Mouse (Mus musculus): ENCODE data around the gene Zfp760. TPM values are rescaled to one million over a fixed set of nuclear protein-coding genes. Genes with fewer than 3 reads are reported as not detected.
"Not testable (repeated sequence)": the region's sequence is repeated elsewhere in the genome, so short reads cannot be mapped to it uniquely, and the experiment has no call there.

Gene Zfp760
- 1.7 and 2.0 TPM in 2 replicates for polyA plus RNA-seq (2012; rRNA removed)

- peak; percentile 67 for DNase-seq (ENCODE audit: low read depth)
These were observed at the start of gene Zfp760 for GRCm38 (mm10) chr17:21707343-21707996. Gene Zfp760 (plus strand): TSS chr17:21707741.

- not testable (repeated sequence) for DNase-seq (ENCODE audit: low read depth)
These were observed 28.7 kb upstream of the Zfp760 start for GRCm38 (mm10) chr17:21678826-21679225.

- DNase-seq (ENCODE audit: low read depth), result peak; percentile 60
These were observed 28.1 kb upstream of the Zfp760 start for GRCm38 (mm10) chr17:21679273-21680018.

DNA sequence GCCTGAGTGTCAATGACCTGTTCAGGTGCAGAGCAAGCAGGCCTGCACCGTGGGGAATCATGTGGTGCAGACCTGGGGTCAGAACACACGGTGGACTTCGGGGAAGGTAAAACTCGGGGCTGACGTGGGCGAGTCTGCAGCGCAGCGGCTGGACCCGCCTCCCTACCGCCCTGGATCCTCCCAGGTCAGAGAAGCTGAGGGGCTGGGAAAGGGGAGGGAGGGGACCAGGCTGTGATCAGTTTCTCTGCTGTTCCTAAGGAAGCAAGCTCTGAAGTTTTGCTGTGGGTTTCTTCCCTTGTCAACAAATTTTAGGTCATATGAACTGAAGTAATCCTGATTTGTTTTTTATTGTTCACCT lies 27.5 kb upstream of the Zfp760 start:
- not testable (repeated sequence) for DNase-seq (ENCODE audit: low read depth)

DNA sequence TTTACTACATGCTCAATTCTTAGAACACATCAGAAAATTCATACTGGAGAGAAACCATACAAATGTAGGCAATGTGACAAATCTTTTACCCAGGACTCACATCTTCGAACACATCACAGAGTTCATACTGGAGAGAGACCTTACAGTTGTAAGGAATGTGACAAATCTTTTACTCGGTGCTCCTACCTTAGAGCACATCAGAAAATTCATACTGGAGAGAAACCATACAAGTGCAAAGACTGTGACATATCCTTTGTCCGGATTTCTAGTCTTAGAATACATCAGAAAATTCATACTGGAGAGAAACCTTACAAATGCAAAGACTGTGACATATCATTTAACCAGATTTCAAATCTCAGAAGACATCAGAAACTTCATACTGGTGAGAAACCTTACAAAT lies 16.0 kb upstream of the Zfp760 start, which contains the start of gene Gm10226:
Gm10226 (plus strand) TSS at position 301 of the 400 bp plus-strand sequence.
- no peak for DNase-seq (ENCODE audit: low read depth)

- DNase-seq (ENCODE audit: low read depth), result no peak
These were observed 14.2 kb upstream of the Zfp760 start for GRCm38 (mm10) chr17:21693342-21693741.

DNA sequence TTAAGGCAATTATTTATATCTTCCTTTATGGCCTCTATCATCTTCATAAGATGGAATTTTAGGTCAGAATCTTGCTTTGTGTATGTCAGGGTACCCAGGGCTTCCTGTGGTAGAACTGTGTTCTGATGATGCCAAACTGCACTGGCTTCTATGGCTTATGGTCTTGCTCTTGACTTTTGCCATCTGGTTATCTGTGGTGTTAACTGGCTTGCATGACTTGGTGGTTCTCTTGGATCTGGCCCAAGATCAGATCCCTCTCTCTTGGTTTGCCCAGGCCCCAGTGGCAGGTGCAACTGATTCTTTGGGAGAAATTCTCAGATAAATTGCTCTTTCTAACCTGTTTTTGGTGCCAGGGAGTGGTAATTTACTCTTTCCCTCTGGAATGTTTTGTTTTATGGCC lies 11.5 kb upstream of the Zfp760 start:
- no peak for DNase-seq (ENCODE audit: low read depth)

- no peak for DNase-seq (ENCODE audit: low read depth)
These were observed 5.0 kb upstream of the Zfp760 start for GRCm38 (mm10) chr17:21702281-21703240.

DNA sequence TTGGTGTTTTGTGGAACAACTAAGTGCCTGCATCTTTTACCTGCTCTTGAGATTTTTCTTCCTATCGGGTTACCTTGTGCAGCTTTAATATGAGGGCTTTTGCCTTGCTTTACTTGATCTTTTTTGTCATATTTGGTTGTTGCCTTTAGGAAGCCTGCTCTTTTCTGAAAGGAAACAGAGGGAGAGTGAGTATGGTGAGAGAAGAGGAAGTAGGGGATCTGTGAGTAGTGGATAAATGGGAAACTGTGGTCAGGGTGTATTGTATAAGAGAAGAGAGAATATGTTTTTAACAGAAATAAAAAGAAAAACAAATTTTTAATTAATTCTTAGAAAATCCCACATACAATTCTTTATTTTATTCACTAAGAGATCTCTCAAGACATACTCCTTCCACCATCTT lies 4.1 kb upstream of the Zfp760 start:
- DNase-seq (ENCODE audit: low read depth), result no peak

- DNase-seq (ENCODE audit: low read depth), result no peak
These were observed 860 bp downstream of the Zfp760 start for GRCm38 (mm10) chr17:21708401-21708800.

GRCm38 (mm10) chr17:21730495-21730894 lies 23.0 kb downstream of the Zfp760 start, which contains the start of gene Zfp229:
Gene Zfp229 (plus strand): TSS chr17:21730795.
- DNase-seq (ENCODE audit: low read depth), result not testable (repeated sequence)

DNA sequence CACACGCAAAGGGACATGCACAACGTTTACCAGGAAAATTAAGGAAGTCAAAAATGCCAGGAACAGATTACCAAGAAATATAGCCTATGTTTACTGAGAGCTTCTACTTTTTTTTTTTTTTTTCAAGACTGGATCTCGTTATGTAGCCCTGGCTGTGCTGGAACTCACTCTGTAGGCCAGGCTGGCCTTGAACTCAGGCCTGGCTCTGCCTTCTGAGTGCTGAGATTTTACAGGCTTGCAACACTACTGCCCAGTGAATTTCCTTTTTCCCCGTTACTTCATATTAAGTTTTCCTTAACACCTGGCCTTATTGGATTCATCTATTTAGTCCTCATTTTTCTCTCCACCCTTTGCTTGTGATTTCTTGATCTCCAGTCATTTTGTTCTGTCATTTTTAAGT lies 25.5 kb downstream of the Zfp760 start:
- peak; percentile 6 for DNase-seq (ENCODE audit: low read depth)

DNA sequence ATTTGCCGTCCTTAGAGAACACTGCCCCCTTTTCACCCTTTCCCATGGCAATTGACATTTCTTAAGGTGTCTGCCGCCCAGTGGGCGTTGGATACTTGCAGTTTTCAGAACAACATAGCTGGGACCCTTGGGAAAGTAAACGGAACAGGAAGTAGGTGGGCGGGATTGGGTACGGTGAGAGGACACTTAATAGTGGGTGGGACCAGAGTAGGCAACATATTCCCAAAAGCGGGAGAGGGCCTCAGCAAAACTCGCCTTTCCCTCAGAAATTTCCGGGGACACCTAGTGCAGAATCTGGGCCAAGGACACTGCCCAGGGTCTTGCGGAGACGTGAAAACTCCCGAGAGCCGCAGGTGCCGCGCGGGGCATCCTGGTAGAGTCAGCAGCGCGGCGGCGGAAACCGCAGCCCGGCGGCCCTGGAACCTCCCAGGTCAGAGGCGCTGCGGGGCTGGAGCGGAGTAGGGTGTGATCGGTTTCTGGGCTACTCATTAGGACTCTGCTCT lies 26.0 kb downstream of the Zfp760 start:
- peak; percentile 45 for DNase-seq (ENCODE audit: low read depth)

DNA sequence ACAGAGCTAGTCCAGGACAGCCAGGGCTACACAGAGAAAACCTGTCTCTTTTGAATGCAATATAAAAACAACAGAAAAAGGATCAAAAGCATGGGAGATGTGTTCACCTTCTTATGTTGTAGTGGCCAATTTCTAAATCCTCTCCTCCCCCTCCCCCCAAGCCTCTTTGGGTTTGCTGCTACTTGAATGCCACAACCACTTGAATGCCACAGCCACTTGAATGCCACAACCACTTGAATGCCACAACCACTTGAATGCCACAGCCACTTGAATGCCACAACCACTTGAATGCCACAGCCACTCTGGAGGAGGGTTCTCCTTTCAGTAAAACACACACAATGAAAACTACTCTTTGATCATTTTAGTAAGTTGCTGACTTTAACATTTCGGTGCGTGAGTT lies 45.2 kb downstream of the Zfp760 start:
- no peak for DNase-seq (ENCODE audit: low read depth)

DNA sequence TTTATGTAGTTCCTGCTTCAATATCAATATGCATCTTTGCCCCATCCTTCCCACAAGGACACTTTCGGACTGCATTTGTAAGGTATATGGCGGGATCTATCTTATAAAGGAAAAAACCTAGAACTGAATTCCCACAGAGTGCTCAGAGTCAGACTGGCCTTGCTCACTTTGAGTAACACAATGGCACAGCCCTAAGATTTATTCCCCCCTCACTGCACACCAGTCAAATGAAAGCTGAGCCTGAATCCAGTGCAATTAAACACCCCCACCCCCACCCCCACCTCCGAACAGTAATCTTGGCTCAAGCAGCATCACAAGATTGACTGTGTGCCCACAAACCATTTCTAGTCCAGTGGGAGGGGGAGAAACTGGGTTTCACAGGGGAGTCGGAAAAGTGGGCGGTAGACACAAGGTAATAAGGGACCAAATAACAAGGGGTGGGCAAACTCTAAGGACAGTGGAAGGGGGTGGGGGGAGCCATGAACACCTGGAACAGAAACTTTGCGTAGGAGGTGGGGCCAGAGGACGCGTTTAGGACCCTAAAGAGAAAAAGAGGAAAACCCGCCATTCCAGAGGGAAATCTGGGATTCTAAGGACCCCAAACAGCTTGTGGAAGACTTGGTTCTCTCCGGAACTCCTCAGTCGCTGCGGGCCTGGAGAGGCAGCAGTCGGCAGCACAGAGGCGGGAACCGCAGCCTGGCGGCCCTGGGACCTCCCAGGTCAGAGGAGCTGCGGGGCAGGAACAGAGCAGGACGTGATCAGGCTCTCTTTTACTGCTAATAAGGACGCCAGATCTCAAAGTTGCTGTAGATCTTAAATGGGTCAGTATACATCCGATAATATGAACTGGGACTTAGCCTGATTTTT lies 46.0 kb downstream of the Zfp760 start:
- no peak for DNase-seq (ENCODE audit: low read depth)

DNA sequence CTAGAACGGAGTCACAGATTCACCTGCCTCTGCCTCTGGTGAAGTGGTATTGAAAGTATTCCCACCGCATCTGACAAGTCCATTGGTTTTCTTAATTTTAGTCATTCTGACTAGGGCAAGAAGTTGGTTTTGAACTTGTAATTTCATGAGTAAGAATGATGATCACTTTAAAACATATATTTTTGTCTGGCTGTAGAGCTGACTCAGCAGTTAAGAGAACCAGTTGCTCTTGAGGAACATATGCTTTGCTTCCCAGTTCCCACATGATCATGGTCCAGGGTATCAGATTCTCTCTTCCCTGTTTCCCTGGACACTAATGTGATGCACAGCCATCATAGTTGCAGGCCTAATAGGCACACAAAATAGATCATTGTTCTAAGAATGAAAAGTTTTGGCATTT lies 62.8 kb downstream of the Zfp760 start:
- DNase-seq (ENCODE audit: low read depth), result no peak

Other genes with a start within 250 kb of the Zfp760 start
- gene Zfp53, start 218.7 kb upstream of the Zfp760 start, polyA plus RNA-seq (2012; rRNA removed), result 2.0 and 2.5 TPM in 2 replicates
- 1.4 TPM in 2 replicates for gene Zfp52, start 172.2 kb upstream of the Zfp760 start, polyA plus RNA-seq (2012; rRNA removed)
- 1.8 and 1.9 TPM in 2 replicates for gene Zfp948, start 140.7 kb upstream of the Zfp760 start, polyA plus RNA-seq (2012; rRNA removed)
- 0.74 and 0.78 TPM in 2 replicates for gene Zfp983, start 57.1 kb upstream of the Zfp760 start, polyA plus RNA-seq (2012; rRNA removed)
- gene Gm10226, start 15.9 kb upstream of the Zfp760 start, polyA plus RNA-seq (2012; rRNA removed), result 3.4 TPM in 1 of 2 replicates, not detected in the other
- gene Zfp229, start 23.1 kb downstream of the Zfp760 start, polyA plus RNA-seq (2012; rRNA removed), result 1.7 and 3.0 TPM in 2 replicates
- gene Zfp820, start 138.0 kb downstream of the Zfp760 start, polyA plus RNA-seq (2012; rRNA removed), result 0.14 and 0.26 TPM in 2 replicates
- 0.80 and 1.2 TPM in 2 replicates for gene Zfp995, start 202.2 kb downstream of the Zfp760 start, polyA plus RNA-seq (2012; rRNA removed)

Measured in gonadal fat pad, adult 2 months (tissue).